Mouse (Mus musculus) limb, embryonic 12.5 days (tissue): Measurements from ENCODE around the gene Vav1. TPM values are rescaled to one million over a fixed set of nuclear protein-coding genes. Genes with fewer than 3 reads are reported as not detected.

Experiments used
- polyA plus RNA-seq: library from polyadenylated mRNA; unstranded; fragments of >200 nt; fragmentation: Nextera tagmentation; extraction: Ambion mirVana; gene quantifications from 2 replicates; pipeline ENCODE4 v1.2.1, GENCODE M21; 2016

The Vav1 gene
- polyA plus RNA-seq, 1 experiment from 2014 or later = 1.8 TPM

Other genes starting within 250 kb of the Vav1 start
- gene Khsrp, start 247.6 kb upstream of the Vav1 start, polyA plus RNA-seq = 60.2 and 64.7 TPM in 2 replicates
- 0.17 and 0.23 TPM in 2 replicates for gene Slc25a41, start 237.4 kb upstream of the Vav1 start, polyA plus RNA-seq
- gene Crb3, start 220.0 kb upstream of the Vav1 start, polyA plus RNA-seq = 1.2 and 2.4 TPM in 2 replicates
- 4.5 and 4.9 TPM in 2 replicates for gene Slc25a23, start 219.2 kb upstream of the Vav1 start, polyA plus RNA-seq
- gene Dennd1c, start 200.6 kb upstream of the Vav1 start, polyA plus RNA-seq = 0.99 and 1.2 TPM in 2 replicates
- 12.7 and 14.7 TPM in 2 replicates for gene Tubb4a, start 191.3 kb upstream of the Vav1 start, polyA plus RNA-seq
- 10.2 and 11.3 TPM in 2 replicates for gene Tnfsf9, start 173.8 kb upstream of the Vav1 start, polyA plus RNA-seq
- gene Cd70, start 129.3 kb upstream of the Vav1 start, polyA plus RNA-seq = not detected in 2 replicates
- 0.18 and 0.33 TPM in 2 replicates for gene Tnfsf14, start 84.9 kb upstream of the Vav1 start, polyA plus RNA-seq
- 0.08 and 1.00 TPM in 2 replicates for gene C3, start 51.0 kb upstream of the Vav1 start, polyA plus RNA-seq
- 30.0 and 31.1 TPM in 2 replicates for gene Gpr108, start 30.7 kb upstream of the Vav1 start, polyA plus RNA-seq
- gene Trip10, start 29.6 kb upstream of the Vav1 start, polyA plus RNA-seq = 30.4 and 36.5 TPM in 2 replicates
- 3.4 and 4.0 TPM in 2 replicates for gene Adgre1, start 79.6 kb downstream of the Vav1 start, polyA plus RNA-seq